Mouse (Mus musculus): ENCODE measurements at regions not wholly inside any gene's neighbourhood (a gene's known extent, or its start where the extent isn't known, plus 50 kb on each side); places are given as distances from the start of the nearest gene placed in this dataset.

GRCm38 (mm10) chr6:78271879-78272546 is 98.4 kb upstream of the Reg3b start:
- Histone ChIP-seq H3K4me1 (ENCODE audit: control insufficient read depth, insufficient read depth, low read length) (no peaks in the 10 kb centered on the region), H3K27ac (replicated peaks; ENCODE audit: low read depth, low read length) (no peak overlapping the region), H3K4me2 (replicated peaks; ENCODE audit: low read depth, low read length, severe bottlenecking) (no peak overlapping the region), H3K9me3 (ENCODE audit: control insufficient read depth, low read length) (no peaks in the 10 kb centered on the region), H3K9ac (ENCODE audit: low read depth, low read length, severe bottlenecking) (no peak overlapping the region), H3K36me3 (ENCODE audit: control insufficient read depth, insufficient read depth, low read length) (no peaks in the 10 kb centered on the region), H3K27me3 (ENCODE audit: control insufficient read depth, insufficient read depth, low read length) (no peaks in the 10 kb centered on the region), H3K4me3 (replicated peaks; ENCODE audit: low read length) (no peak overlapping the region)
- no peak for TF ChIP-seq POLR2A (IDR thresholded peaks at IDR 0.05; ENCODE audit: borderline replicate concordance, extremely low read depth, insufficient read depth, insufficient read length)
- DNase-seq (ENCODE audit: low spot score) (no peak), ATAC-seq (ENCODE audit: low FRiP score, low read depth) (no peak)
- 38% methylated on average over 3 of the region's 3 CpGs for WGBS

GRCm38 (mm10) chr6:78277993-78278715 is 92.3 kb upstream of the Reg3b start:
- Histone ChIP-seq H3K4me1 (ENCODE audit: control insufficient read depth, insufficient read depth, low read length) (no peaks in the 10 kb centered on the region), H3K4me3 (replicated peaks; ENCODE audit: low read length) (no peak overlapping the region), H3K9ac (ENCODE audit: low read depth, low read length, severe bottlenecking) (no peak overlapping the region), H3K27me3 (ENCODE audit: control insufficient read depth, insufficient read depth, low read length) (no peaks in the 10 kb centered on the region), H3K36me3 (ENCODE audit: control insufficient read depth, insufficient read depth, low read length) (no peaks in the 10 kb centered on the region), H3K27ac (replicated peaks; ENCODE audit: low read depth, low read length) (no peak overlapping the region), H3K4me2 (replicated peaks; ENCODE audit: low read depth, low read length, severe bottlenecking) (no peak overlapping the region), H3K9me3 (ENCODE audit: control insufficient read depth, low read length) (no peaks in the 10 kb centered on the region)
- 45% methylated on average over 6 of the region's 6 CpGs for WGBS
- TF ChIP-seq POLR2A (IDR thresholded peaks at IDR 0.05; ENCODE audit: borderline replicate concordance, extremely low read depth, insufficient read depth, insufficient read length): no peak
- DNase-seq (ENCODE audit: low spot score): peak; percentile 36
- no peak for ATAC-seq (ENCODE audit: low FRiP score, low read depth)

- DNase-seq (ENCODE audit: low spot score): no peak
- WGBS: 60% methylated on average over 5 of the region's 5 CpGs
- no peak for TF ChIP-seq POLR2A (IDR thresholded peaks at IDR 0.05; ENCODE audit: borderline replicate concordance, extremely low read depth, insufficient read depth, insufficient read length)
Observed at GRCm38 (mm10) chr6:78280541-78280940, 89.9 kb upstream of the Reg3b start.

GRCm38 (mm10) chr6:78294647-78295046 is 75.8 kb upstream of the Reg3b start:
- H3K36me3 ChIP-seq (ENCODE audit: control insufficient read depth, insufficient read depth, low read length): no peaks in the 10 kb centered on the region
- ATAC-seq (ENCODE audit: low FRiP score, low read depth) (no peak), DNase-seq (ENCODE audit: low spot score) (peak; percentile 40)
- WGBS: 55% methylated on average over 1 of the region's 1 CpGs
- H3K4me1 ChIP-seq (ENCODE audit: control insufficient read depth, insufficient read depth, low read length): no peaks in the 10 kb centered on the region
- no peak overlapping the region for H3K4me3 ChIP-seq (replicated peaks; ENCODE audit: low read length)
- no peak overlapping the region for H3K27ac ChIP-seq (replicated peaks; ENCODE audit: low read depth, low read length)
- H3K27me3 ChIP-seq (ENCODE audit: control insufficient read depth, insufficient read depth, low read length): no peaks in the 10 kb centered on the region
- H3K9me3 ChIP-seq (ENCODE audit: control insufficient read depth, low read length): no peaks in the 10 kb centered on the region
- H3K9ac ChIP-seq (ENCODE audit: low read depth, low read length, severe bottlenecking): no peak overlapping the region
- TF ChIP-seq POLR2A (IDR thresholded peaks at IDR 0.05; ENCODE audit: borderline replicate concordance, extremely low read depth, insufficient read depth, insufficient read length): no peak
- H3K4me2 ChIP-seq (replicated peaks; ENCODE audit: low read depth, low read length, severe bottlenecking): no peak overlapping the region

More at GRCm38 (mm10) chr6:78280541-78280940, 89.9 kb upstream of the Reg3b start:
- no peak for ATAC-seq (ENCODE audit: low FRiP score, low read depth)
- Histone ChIP-seq H3K9ac (ENCODE audit: low read depth, low read length, severe bottlenecking) (no peak overlapping the region), H3K4me1 (ENCODE audit: control insufficient read depth, insufficient read depth, low read length) (no peaks in the 10 kb centered on the region), H3K4me3 (replicated peaks; ENCODE audit: low read length) (no peak overlapping the region), H3K4me2 (replicated peaks; ENCODE audit: low read depth, low read length, severe bottlenecking) (no peak overlapping the region), H3K27ac (replicated peaks; ENCODE audit: low read depth, low read length) (no peak overlapping the region), H3K27me3 (ENCODE audit: control insufficient read depth, insufficient read depth, low read length) (no peaks in the 10 kb centered on the region), H3K36me3 (ENCODE audit: control insufficient read depth, insufficient read depth, low read length) (no peaks in the 10 kb centered on the region), H3K9me3 (ENCODE audit: control insufficient read depth, low read length) (no peaks in the 10 kb centered on the region)

- H3K4me2 ChIP-seq (replicated peaks; ENCODE audit: low read depth, low read length, severe bottlenecking): no peak overlapping the region
- DNase-seq (ENCODE audit: low spot score) (no peak), ATAC-seq (ENCODE audit: low FRiP score, low read depth) (no peak)
- no peak overlapping the region for H3K27ac ChIP-seq (replicated peaks; ENCODE audit: low read depth, low read length)
- no peak overlapping the region for H3K4me3 ChIP-seq (replicated peaks; ENCODE audit: low read length)
- no peaks in the 10 kb centered on the region for H3K36me3 ChIP-seq (ENCODE audit: control insufficient read depth, insufficient read depth, low read length)
- TF ChIP-seq POLR2A (IDR thresholded peaks at IDR 0.05; ENCODE audit: borderline replicate concordance, extremely low read depth, insufficient read depth, insufficient read length): no peak
- H3K4me1 ChIP-seq (ENCODE audit: control insufficient read depth, insufficient read depth, low read length): no peaks in the 10 kb centered on the region
- H3K27me3 ChIP-seq (ENCODE audit: control insufficient read depth, insufficient read depth, low read length): no peaks in the 10 kb centered on the region
- H3K9me3 ChIP-seq (ENCODE audit: control insufficient read depth, low read length): no peaks in the 10 kb centered on the region
- WGBS: 79% methylated on average over 1 of the region's 1 CpGs
- no peak overlapping the region for H3K9ac ChIP-seq (ENCODE audit: low read depth, low read length, severe bottlenecking)
Observed at GRCm38 (mm10) chr6:78303187-78303740, 67.2 kb upstream of the Reg3b start.

Measured in limb, embryonic 14.5 days (tissue).